Mouse (Mus musculus): ENCODE results near the gene Nmbr.

Nmbr gene

DNA sequence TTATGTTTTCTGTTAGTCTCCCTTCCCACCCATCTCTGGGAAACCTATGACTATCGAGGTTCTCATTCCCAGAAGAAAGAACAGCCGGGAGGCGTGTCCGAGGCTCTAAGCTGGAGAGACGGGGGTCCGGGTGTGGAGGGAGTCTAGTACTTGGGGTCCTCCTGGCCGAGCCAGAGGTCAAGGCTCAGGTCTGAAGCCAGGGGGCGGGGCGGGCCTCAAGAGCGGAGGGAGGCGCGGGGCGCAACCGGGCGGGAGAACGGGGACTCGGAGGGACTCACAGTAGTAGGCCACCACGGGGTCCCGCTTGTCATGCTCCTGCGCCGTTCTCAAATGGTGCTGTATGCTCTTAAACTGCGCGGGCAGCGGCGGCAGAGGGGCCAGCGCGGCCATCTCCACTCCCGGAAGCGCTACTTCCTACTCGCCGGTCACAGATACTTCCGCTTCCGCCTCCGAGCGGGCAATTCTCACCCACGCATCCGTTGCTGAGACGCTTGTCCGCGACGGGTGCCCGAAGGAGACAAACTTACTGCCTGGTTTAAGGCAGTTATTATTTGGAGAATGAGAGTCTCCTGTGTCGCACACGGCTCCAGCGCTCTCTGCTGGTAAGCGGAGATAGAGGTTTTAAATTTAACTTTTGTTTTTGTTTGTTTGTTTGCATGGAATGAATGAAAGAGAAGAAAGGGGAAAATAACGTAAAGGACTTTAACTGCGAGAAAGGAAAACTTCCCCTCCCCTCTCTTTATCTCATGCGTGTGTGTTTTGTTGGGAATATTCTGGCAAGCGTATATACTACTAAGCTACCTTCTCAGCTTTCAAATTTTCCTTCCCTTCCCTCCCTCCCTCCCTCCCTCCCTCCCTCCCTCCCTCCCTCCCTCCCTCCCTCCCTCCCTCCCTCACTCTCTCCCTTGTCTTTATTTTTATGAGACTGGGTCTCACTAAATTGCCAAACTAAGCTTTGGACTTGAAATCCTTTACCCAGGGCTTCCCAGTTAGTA, at the start of gene Nmbr, which contains the start of gene Vta1:
TSS of gene Nmbr (plus strand) at position 520 of the 995 bp plus-strand sequence.
TSS of gene Vta1 (minus strand) at position 489 of the 995 bp plus-strand sequence.
- DNase-seq (ENCODE audit: low spot score in 2 of 2), result peak; percentile 94 to 97

DNA sequence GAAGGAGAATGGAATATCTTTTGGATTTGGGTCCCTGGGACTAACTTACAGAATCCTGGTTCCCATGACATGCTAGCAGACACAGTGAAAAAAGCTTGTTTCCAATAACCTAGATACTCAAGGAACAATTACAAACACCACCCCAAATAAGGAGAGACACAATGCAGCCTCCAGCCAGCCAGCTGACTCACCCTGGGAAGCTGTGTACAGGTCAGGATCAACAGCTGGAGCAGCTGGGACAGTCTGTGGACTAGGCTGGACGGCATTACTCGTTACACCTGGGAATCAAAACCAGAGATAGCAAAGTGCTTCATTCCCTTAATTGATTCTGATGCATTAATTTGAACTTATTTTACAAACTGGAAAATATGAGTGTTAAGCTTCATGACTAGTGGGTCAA, 44.5 kb upstream of the Nmbr start:
- no peak for DNase-seq (ENCODE audit: low spot score in 2 of 2)

DNA sequence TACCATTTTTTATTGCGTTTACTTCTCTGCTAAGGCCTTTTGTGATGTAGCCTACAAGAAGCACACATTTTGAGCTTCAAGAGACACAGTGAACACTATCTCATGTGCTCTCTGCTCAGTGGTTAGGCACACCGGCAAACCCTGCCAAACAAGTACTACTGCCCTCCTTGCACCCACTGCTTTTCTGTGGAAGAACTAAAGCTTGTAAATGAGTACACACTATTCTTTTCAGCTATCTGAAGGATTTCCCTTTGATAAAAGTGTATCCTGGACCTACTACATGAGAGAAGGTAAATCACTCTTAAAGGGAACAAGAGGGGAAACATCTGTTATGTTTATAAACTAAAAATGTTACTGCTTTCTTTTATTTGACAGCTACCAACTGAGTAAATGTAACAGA, 39.2 kb upstream of the Nmbr start:
- no peak for DNase-seq (ENCODE audit: low spot score in 2 of 2)

DNA sequence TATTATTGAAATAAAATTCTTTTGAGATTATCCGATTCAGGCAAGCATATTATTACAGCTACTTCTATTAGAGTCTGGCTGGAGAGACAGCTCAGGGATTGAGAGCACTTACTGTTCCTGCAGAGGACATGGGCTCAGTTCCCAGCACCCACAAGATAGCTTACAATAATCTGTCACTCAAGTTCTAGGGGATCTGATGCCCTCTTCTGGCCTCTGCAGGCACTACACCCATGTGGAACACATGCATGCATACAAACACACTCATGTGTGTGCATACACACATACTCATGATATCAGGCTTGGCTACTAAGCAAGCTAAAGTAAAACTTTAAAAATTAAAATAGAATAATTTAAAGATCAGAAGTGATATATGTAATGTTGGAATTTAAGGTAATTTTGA, 19.7 kb upstream of the Nmbr start:
- DNase-seq (ENCODE audit: low spot score in 2 of 2), result no peak

DNA sequence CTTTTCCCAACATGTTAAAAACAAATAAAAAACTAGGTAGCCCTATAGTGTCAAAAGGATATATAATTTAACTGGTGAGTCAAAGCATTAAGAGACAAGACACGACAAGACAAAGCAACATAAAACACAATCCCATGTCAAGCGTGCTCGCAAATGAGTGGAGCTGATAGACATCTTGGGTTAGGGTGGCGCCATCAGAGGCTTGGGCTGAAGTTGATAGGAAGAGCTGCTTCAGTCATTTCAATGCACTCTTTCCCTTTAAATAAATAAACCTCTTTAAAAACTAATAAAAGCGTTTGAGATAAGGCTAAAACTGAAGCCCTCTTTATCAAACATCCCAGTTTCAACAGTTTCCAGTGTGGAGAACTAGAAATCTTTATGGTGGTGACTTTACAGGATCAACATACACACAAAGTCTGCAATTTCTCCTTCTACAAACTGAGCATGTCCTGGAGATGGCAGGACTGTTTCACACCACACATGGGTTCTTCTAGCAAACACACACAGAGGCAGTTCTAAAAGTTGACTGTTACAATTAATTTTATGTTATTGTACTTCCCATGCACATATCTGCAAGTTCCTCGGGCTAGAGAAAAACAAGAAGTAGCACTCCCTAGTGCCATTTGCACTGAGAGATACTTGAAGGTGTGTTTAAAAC, 16.5 kb upstream of the Nmbr start:
- no peak for DNase-seq (ENCODE audit: low spot score in 2 of 2)

DNA sequence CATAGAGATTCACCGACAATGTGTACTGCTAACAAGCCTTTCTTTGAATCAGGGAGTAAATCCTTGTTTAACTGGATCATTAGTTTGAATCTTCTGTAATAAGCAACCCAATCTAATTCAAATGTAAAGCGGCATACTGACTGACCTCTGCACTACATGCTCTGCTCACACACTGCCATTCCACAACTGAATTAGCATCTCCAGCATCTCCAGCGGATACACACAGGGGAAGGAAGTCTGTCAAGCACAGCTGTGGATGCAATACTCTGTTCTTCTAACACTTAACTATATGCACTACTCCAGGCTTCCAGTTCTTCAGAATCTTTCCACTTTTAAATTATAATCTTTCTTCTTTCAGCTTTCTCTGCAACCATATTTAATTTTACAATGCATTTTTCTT, 15.0 kb upstream of the Nmbr start:
- no peak for DNase-seq (ENCODE audit: low spot score in 2 of 2)

DNA sequence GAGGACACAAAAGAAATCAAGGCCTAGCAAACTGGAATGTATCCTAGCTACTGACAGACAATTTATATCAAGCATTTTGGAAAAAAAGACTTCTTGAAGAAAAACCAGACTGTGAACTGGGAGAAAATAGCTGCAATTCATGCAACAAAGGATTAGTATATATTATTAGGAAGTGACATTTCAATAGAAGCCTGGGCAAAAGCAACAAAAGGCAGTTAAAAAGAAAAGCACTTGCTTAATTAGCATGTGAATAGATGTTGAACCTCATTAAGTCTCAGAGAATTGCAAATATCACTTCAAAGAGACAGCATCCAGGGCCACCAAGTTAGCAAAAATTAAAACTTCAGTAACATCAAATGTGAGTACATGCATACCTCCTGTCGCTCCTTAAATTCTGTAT, 2.2 kb upstream of the Nmbr start:
- no peak for DNase-seq (ENCODE audit: low spot score in 2 of 2)

DNA sequence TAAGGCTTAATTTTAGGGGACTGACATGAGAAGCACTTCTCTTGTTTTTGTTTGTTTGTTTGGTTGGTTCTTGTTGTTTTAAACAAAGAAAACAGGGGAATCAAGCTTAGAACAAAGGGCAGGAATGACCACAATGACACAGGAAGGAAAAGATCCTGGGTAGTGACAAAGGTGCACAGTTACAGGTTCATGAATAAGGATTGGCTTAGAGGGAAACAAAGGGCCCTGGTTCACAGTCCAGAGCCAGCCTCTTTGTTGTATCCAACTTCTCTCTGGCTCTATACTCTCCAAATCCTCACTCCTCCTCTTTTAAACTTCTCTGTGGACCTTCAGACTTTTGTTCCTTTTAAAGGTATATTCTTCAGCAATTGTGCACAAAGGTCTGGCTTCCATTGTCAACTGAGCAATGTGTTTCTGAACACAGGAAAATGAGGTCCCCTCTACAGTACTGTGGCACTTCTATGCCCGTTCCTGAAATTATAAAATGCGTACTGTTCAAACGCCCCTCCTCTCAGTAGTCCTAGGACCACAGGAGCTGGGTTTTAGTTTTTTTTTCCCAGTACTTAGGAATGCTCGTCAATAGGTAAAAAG, 1.5 kb upstream of the Nmbr start:
- DNase-seq (ENCODE audit: low spot score in 2 of 2), result no peak

DNA sequence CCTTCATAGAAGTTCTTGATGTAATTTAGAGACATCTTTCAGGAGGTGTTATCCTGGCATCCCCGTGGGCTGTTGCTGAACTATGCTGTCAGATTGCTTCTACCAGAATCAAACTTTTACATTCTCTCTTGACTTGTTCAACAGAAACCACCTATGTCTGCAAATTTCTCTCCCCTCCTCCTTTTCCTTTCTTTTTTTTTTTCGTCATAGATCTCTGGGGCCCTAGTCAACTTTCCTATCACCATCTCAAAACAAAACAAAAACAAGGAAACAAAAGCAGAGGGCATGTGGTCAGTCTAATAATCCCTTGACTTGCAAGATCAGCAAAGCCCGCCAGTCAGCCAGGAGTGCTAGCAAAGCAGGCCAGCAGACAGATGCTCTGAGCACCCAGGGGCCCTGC, 12.7 kb downstream of the Nmbr start, which contains the start of gene Gje1:
TSS of gene Gje1 (minus strand) at position 101 of the 400 bp plus-strand sequence.
- no peak for DNase-seq (ENCODE audit: low spot score in 2 of 2)

DNA sequence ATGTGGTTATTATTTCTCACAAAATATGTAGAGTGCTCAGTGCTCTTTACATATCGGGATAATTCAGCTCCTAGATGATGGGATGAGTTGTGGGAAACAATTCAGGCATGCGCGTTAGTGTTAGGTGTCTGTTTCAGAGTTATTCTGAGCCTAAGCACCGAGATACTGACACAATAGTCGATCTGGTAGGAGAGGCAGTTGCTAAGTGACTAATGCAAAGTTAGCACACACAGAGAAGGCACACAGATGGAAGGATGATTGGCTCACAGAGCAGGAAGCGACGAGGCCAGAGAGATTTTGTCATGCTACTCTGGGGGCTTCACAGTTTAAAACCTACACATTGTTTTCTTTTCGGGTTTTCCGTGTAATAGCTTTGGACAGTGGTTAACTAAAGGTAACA, 20.3 kb downstream of the Nmbr start:
- DNase-seq (ENCODE audit: low spot score in 2 of 2), result no peak

DNA sequence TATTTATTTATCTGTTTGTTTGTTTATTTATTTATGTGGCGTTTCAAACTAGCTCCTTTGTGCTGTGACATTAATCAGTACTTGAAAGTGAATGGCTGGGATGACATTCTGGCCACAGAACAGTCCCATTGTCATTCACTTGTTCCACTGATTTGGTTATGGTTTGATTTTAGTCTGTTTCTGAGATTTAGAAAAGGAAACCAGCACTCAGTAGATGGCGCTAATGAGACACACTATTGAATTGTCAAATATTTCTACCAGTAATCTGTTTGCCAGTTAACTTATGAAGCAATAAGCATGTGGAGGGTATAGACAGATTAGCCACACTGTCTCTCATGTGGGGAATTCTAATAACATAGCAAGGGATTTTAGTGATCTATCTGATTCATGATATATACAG, 28.9 kb downstream of the Nmbr start:
- DNase-seq (ENCODE audit: low spot score in 2 of 2), result no peak

DNA sequence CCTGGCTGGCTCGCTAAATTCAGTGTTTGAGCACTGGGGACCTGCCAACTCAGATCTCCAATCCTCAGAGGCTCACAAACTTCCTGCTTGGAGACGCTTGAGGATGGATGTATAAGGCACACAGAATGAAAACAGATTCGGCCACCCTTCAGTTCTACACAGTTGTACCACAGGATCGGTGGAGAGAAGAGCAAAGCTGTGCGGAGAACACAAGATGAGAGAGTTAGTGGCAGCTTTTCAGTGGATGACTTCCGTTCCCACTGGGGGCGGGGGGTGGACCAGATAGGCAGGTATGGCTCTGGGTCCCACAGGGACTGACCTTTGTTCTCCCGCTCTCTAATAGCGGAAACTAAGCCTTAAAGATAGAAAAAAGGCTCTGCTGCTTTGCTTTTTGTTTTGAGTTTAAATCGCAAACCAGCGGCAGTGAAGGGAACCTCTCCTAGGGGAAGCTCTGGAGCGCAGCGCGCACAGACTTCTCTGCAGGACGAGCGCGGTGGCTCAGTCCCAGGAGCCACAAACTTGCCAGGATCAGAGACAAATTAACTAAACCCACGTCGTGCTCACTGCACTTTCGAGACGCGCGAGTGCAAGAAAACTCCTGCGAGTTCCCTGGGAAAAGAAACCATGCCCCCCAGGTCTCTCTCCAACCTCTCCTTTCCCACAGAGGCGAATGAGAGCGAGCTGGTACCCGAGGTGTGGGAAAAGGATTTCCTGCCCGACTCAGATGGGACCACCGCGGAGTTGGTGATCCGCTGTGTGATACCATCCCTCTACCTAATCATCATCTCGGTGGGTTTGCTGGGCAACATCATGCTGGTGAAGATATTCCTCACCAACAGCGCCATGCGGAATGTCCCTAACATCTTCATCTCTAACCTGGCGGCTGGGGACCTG, 54.5 kb downstream of the Nmbr start:
- no peak for DNase-seq (ENCODE audit: low spot score in 2 of 2)

DNA sequence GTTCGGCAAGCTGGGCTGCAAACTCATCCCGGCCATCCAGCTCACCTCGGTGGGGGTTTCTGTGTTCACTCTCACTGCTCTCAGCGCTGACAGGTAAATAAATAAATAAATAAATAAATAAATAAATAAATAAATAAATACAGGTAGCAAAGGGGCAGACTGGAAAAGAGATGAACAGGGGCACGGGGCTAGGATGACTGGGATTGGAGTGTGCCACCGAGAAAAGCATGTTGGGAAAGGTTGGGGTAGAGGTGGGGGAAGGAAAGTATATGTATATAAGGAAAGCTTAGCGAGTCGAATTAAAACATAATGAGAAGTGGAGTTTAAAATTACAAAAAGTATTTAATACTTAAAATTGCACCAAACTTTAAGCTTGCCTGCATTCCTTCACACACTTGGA, 55.2 kb downstream of the Nmbr start:
- DNase-seq (ENCODE audit: low spot score in 2 of 2), result no peak

DNA sequence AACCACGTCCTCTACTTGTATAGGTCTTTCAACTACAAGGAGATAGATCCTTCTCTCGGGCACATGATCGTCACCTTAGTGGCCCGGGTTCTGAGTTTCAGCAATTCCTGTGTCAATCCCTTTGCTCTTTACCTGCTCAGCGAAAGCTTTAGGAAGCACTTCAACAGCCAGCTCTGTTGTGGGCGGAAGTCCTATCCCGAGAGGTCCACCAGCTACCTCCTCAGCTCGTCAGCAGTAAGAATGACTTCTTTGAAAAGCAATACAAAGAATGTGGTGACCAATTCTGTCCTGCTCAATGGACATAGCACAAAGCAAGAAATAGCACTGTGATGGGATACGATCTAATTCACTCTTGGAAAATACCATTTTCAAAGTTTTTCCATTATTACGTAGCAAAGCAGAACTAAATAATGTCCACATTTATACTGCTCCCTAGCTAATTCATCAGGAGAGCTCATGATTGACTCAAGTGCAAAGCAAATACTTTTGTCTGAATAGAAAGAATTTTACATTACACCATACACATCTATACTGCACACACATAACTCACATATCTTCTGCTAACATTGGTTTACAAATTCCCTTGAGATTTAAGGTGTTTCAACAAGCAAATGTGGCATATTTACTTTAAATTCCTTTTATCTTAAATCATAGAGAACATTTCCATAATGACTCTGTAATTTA, 65.0 kb downstream of the Nmbr start:
- DNase-seq (ENCODE audit: low spot score in 2 of 2), result no peak

DNA sequence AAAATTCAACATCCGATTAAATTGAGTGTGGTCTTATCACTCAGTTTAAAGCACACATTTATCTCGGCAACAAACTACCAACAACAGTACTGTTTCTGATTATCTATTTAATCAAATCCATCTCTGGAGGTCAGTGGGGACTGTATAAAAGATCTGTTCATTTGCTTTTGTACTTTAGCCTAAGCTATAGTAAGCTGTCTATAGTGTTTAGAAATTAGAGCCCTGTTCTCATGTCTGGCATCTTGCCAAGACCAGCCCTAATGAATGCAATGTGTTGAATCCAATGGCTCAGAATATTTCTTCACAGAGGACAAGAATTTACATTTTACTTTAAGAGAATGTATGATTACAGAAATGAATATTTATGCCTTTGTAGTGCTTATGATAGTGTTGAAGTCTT, 69.1 kb downstream of the Nmbr start:
- no peak for DNase-seq (ENCODE audit: low spot score in 2 of 2)

DNA sequence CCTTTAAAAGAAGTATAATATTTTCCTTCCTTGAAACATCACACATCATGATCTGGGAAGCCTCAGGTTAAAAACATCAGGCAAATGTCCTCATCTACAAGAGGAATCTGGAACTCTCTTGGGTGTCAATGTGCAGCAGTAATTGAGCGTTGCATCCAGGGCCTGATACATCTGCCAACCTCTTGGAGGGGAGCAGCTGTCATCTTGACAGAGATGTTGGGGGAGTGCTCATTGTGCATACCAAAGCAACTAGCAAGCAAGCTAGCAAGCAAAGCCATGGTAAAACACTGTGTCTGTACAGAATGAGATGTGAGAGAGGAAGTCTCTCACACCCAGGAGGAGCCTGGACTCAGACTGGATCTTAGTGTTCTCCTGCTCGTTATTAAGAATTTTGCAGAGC, 84.6 kb downstream of the Nmbr start:
- no peak for DNase-seq (ENCODE audit: low spot score in 2 of 2)

DNA sequence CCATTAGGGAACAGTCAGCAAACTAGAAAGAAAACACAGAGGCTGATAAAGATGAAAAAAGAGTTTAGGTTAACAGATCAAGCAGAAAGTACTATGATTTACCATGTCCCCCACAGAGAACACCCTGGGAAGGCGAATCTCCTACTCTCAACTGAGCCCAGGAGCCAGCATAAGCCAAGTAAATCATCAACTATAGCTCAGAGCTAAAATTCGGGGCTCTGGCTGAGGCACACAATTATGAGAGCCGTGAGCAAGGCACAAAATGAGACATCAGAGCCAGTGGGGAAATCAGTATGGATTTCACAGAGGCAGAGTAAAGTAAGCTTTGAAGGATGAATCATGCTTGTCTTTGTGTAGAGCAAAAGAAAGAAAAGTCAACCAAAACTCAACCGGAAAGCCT, 111.6 kb downstream of the Nmbr start:
- no peak for DNase-seq (ENCODE audit: low spot score in 2 of 2)
